Mouse (Mus musculus) limb, embryonic 14.5 days (tissue): ENCODE data around the gene Pfdn4. TPM values are rescaled to one million over a fixed set of nuclear protein-coding genes. Genes with fewer than 3 reads are reported as not detected.

Experiments
- ATAC-seq: fragments of 200-750 bp; cut with Nextera tagmentation; 2 replicates; pipeline ENCODE4 v1.8.0; 2017; ENCODE audit warnings: low read depth, moderate number of reproducible peaks, moderate TSS enrichment; ENCODE audit not compliant: low FRiP score
- DNase-seq: peaks from one replicate; pipeline ENCODE4 v3.0.0-alpha.2; 2015; ENCODE audit warnings: low spot score
- H3K27ac ChIP-seq: fragments of 300-500 bp; sonication (generic); replicated peaks from 2 replicates; pipeline ENCODE4 v1.5.1; 2014; ENCODE audit warnings: low read depth, mild to moderate bottlenecking, low read length, moderate library complexity, mixed read lengths
- H3K27me3 ChIP-seq: fragments of 300-500 bp; sonication (generic); 2 replicates; pipeline ENCODE4 v1.6.1; 2014; ENCODE audit warnings: low read length, mixed read lengths; ENCODE audit not compliant: control insufficient read depth, insufficient read depth
- H3K36me3 ChIP-seq: fragments of 300-500 bp; sonication (generic); 2 replicates; pipeline ENCODE4 v1.6.1; 2014; ENCODE audit warnings: mild to moderate bottlenecking, low read length, moderate library complexity, mixed read lengths; ENCODE audit not compliant: control insufficient read depth, insufficient read depth
- H3K4me1 ChIP-seq: fragments of 300-500 bp; sonication (generic); 2 replicates; pipeline ENCODE4 v1.6.1; 2014; ENCODE audit warnings: antibody characterized with exemption, low read length, mixed read lengths; ENCODE audit not compliant: control insufficient read depth, insufficient read depth
- H3K4me2 ChIP-seq: fragments of 300-500 bp; sonication (generic); replicated peaks from 2 replicates; pipeline ENCODE4 v1.6.1; 2014; ENCODE audit warnings: low read depth, mild to moderate bottlenecking, low read length, moderate library complexity; ENCODE audit not compliant: severe bottlenecking
- H3K4me3 ChIP-seq: fragments of 300-500 bp; sonication (generic); replicated peaks from 2 replicates; pipeline ENCODE4 v1.5.1; 2014; ENCODE audit warnings: low read length
- H3K9ac ChIP-seq: fragments of 300-500 bp; sonication (generic); 2 replicates; pipeline ENCODE4 v1.6.1; 2014; ENCODE audit warnings: mild to moderate bottlenecking, low read depth, low read length, moderate library complexity; ENCODE audit not compliant: severe bottlenecking
- H3K9me3 ChIP-seq: fragments of 300-500 bp; sonication (generic); 2 replicates; pipeline ENCODE4 v1.6.1; 2016; ENCODE audit warnings: low read length; ENCODE audit not compliant: control insufficient read depth
- POLR2A ChIP-seq: fragments of 200-500 bp; IDR thresholded peaks from 2 replicates; pipeline ENCODE4 v1.8.0; 2012; ENCODE audit warnings: inconsistent platforms, mild to moderate bottlenecking, moderate library complexity, borderline replicate concordance; ENCODE audit not compliant: insufficient read depth, insufficient read length; ENCODE audit errors: extremely low read depth
- WGBS: fragments of 180-500 bp; shearing (Covaris S2); extraction: QIAGEN DNeasy Blood & Tissue Kit; methylation state at CpG from one replicate; pipeline ENCODE4 v1.1.7; 2014; 5-methylcytosine and 5-hydroxymethylcytosine counted together
- polyA plus RNA-seq, 2 experiments: library from polyadenylated mRNA; depleted of rRNA in 1 of 2; stranded (reverse) in 1 of 2; unstranded in 1 of 2; fragments of >200 nt; fragmentation: Nextera tagmentation in 1 of 2; extraction: Ambion mirVana in 1 of 2; gene quantifications; 2 replicates each; pipeline versions ENCODE4 v1.2.1 to v1.2.3; 2012 to 2014

Gene Pfdn4
- polyA plus RNA-seq, 2 experiments, result 45.0 to 82.6 TPM

- no peak overlapping the region for H3K4me2 ChIP-seq
- no peaks in the 10 kb centered on the region for H3K36me3 ChIP-seq
- H3K4me3 ChIP-seq, result no peak overlapping the region
- H3K9ac ChIP-seq, result no peak overlapping the region
- no peaks in the 10 kb centered on the region for H3K27me3 ChIP-seq
- no peak for DNase-seq
- H3K9me3 ChIP-seq, result no peaks in the 10 kb centered on the region
- WGBS, result 91% methylated on average over 7 of the region's 7 CpGs
- H3K27ac ChIP-seq, result no peak overlapping the region
- TF ChIP-seq POLR2A, result no peak
- no peak for ATAC-seq
- no peaks in the 10 kb centered on the region for H3K4me1 ChIP-seq
Measured at GRCm38 (mm10) chr2:170529766-170530165, 33.5 kb downstream of the Pfdn4 start.

DNA sequence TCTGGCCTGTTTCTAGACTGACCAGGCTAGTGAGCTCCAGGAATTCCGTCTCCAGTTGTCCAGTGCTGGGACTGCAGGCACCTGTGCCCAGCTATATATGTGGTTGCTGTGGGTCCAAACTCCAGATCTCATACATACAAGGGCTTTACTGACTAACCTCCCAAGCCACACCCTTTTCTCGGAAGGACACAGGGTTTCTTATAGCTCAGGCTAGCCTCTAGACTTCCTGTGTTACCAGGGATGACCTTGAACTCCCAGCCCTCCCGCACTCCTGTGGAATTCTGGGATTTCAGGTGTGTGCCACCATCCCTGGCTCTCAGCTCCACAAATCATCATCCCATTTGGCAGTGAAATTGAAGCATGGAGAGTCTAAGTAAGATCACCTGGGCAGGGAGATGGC, 34.0 kb downstream of the Pfdn4 start:
- WGBS, result 87% methylated on average over 3 of the region's 3 CpGs

DNA sequence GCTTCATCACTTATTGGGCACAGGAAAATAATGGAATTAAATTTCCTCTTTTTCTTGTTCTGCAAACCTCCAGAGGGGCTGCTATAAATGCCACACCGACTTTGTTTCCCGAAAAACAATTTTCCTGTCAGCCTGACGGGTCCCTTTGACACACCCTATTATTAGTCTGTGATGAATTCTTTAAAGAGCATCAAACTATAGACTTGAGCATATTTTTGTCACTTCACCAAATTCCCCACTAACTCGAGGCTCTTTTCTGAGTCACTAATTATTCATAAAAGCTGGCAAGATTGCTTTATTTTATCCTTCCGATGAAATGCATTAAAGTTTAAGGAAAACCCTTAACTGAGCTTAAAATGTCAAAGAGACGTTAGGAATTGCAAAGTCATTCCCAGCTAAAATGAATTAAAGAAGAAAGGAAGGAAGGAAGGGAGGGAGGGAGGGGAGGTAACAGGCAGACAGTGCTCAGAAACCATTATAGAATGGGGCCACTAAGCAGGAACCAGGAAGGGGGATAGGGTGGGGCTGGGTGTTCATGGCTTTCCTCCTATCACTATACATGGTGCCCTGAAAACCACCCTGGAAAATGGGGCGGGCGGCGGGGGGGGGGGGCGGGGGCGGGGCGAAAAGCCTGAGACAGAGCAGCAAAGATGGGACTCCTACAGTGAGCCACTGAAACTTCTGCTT, 38.0 kb downstream of the Pfdn4 start:
- no peaks in the 10 kb centered on the region for H3K4me1 ChIP-seq
- no peak for ATAC-seq
- no peaks in the 10 kb centered on the region for H3K36me3 ChIP-seq
- no peak overlapping the region for H3K4me3 ChIP-seq
- 32% methylated on average over 10 of the region's 12 CpGs for WGBS
- no peak overlapping the region for H3K9ac ChIP-seq
- no peak overlapping the region for H3K4me2 ChIP-seq
- TF ChIP-seq POLR2A, result no peak
- no peak overlapping the region for H3K27ac ChIP-seq
- H3K27me3 ChIP-seq, result no peaks in the 10 kb centered on the region
- DNase-seq, result no peak
- H3K9me3 ChIP-seq, result no peaks in the 10 kb centered on the region

More for the DNA sequence above, 34.0 kb downstream of the Pfdn4 start:
- DNase-seq (no peak), ATAC-seq (no peak)
- Histone ChIP-seq H3K36me3 (no peaks in the 10 kb centered on the region), H3K4me3 (no peak overlapping the region), H3K27me3 (no peaks in the 10 kb centered on the region), H3K4me1 (no peaks in the 10 kb centered on the region), H3K27ac (no peak overlapping the region), H3K9me3 (no peaks in the 10 kb centered on the region), H3K4me2 (no peak overlapping the region), H3K9ac (no peak overlapping the region)
- TF ChIP-seq POLR2A, result no peak

GRCm38 (mm10) chr2:170534803-170535174, 38.6 kb downstream of the Pfdn4 start:
- no peaks in the 10 kb centered on the region for H3K27me3 ChIP-seq
- WGBS, result 89% methylated on average over 11 of the region's 11 CpGs
- TF ChIP-seq POLR2A, result no peak
- ATAC-seq, result no peak
- no peak overlapping the region for H3K27ac ChIP-seq
- H3K4me1 ChIP-seq, result no peaks in the 10 kb centered on the region
- no peak overlapping the region for H3K4me2 ChIP-seq
- H3K9ac ChIP-seq, result no peak overlapping the region
- no peak for DNase-seq
- no peaks in the 10 kb centered on the region for H3K9me3 ChIP-seq
- no peak overlapping the region for H3K4me3 ChIP-seq
- H3K36me3 ChIP-seq, result no peaks in the 10 kb centered on the region

DNA sequence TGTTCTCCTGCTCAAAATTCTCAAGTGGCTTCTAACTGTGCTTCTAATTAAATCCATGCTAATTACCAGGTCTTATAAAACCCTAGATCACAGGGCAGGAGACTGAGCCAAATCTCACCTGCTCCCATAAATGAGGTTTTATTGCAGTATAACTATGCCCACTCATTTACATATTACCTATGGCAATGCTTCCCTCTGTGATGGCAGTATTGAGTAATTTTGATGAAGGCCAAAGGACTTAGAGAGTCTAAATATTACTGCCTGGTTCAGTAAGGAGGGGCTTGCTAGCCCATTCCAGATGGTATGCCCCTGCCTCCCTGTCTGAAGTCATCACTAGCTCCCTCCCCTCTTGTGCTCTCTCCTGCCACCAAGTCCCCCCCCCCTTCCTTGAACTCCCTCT, 39.6 kb downstream of the Pfdn4 start:
- Histone ChIP-seq H3K4me1 (no peaks in the 10 kb centered on the region), H3K9me3 (no peaks in the 10 kb centered on the region), H3K4me2 (no peak overlapping the region), H3K36me3 (no peaks in the 10 kb centered on the region), H3K27me3 (no peaks in the 10 kb centered on the region), H3K27ac (no peak overlapping the region), H3K9ac (no peak overlapping the region), H3K4me3 (no peak overlapping the region)
- ATAC-seq (no peak), DNase-seq (no peak)
- no peak for TF ChIP-seq POLR2A

DNA sequence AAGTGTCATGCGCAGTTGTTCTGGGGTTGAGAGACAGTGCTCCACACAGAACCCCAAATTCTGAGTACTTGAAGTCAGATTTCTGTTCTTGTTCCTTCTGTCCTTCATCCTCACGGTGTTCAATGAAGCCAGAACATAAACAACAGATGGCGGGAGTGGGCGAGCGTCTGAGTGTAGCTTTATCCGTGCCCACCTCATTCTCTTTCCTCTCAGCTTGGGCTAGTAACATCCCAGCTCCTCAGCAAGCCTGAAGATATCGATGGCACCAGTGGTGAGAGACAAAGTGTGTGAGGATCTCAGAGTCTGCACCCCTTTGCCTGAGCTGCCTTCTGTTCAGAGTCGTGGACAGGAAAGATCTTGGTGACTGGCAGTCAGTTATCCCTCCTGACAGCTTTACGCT, 43.0 kb downstream of the Pfdn4 start:
- Histone ChIP-seq H3K9me3 (no peaks in the 10 kb centered on the region), H3K36me3 (no peaks in the 10 kb centered on the region), H3K27me3 (no peaks in the 10 kb centered on the region), H3K4me3 (no peak overlapping the region), H3K4me1 (no peaks in the 10 kb centered on the region), H3K9ac (no peak overlapping the region), H3K27ac (no peak overlapping the region), H3K4me2 (no peak overlapping the region)
- WGBS, result 82% methylated on average over 9 of the region's 9 CpGs
- no peak for DNase-seq
- no peak for ATAC-seq
- no peak for TF ChIP-seq POLR2A
